Mouse (Mus musculus) hindbrain, embryonic 10.5 days (tissue): ENCODE data around the gene Ltbp4. TPM values are rescaled to one million over a fixed set of nuclear protein-coding genes. Genes with fewer than 3 reads are reported as not detected.

Source experiments
- DNase-seq: peaks from one replicate; pipeline ENCODE4 v3.0.0-alpha.2; 2017; ENCODE audit warnings: low spot score
- H3K27ac ChIP-seq: fragments of 300-500 bp; sonication (generic); 2 replicates; pipeline ENCODE4 v1.5.1; 2016; ENCODE audit warnings: mild to moderate bottlenecking, moderate library complexity
- H3K27me3 ChIP-seq: fragments of 300-500 bp; sonication (generic); 2 replicates; pipeline ENCODE4 v1.6.1; 2016; ENCODE audit warnings: mild to moderate bottlenecking; ENCODE audit not compliant: poor library complexity, insufficient read depth, severe bottlenecking
- H3K36me3 ChIP-seq: fragments of 300-500 bp; sonication (generic); 2 replicates; pipeline ENCODE4 v1.6.1; 2016; ENCODE audit warnings: mild to moderate bottlenecking, moderate library complexity
- H3K4me1 ChIP-seq: fragments of 300-500 bp; sonication (generic); replicated peaks from 2 replicates; pipeline ENCODE4 v1.6.1; 2016; ENCODE audit warnings: mild to moderate bottlenecking
- H3K4me3 ChIP-seq: fragments of 300-500 bp; sonication (generic); 2 replicates; pipeline ENCODE4 v1.5.1; 2016; ENCODE audit warnings: mild to moderate bottlenecking, moderate library complexity
- H3K9me3 ChIP-seq: fragments of 300-500 bp; sonication (generic); 2 replicates; pipeline ENCODE4 v1.6.1; 2016; ENCODE audit warnings: mild to moderate bottlenecking, moderate library complexity
- WGBS: fragments of 180-500 bp; shearing (Covaris S2); methylation state at CpG from one replicate; pipeline ENCODE4 v1.1.7; 2016; 5-methylcytosine and 5-hydroxymethylcytosine counted together
- polyA plus RNA-seq: library from polyadenylated mRNA; unstranded; fragments of >200 nt; fragmentation: Nextera tagmentation; extraction: Ambion mirVana; gene quantifications from 2 replicates; pipeline ENCODE4 v1.2.1, GENCODE M21; 2016

Gene Ltbp4
- polyA plus RNA-seq, 1 experiment from 2014 or later: 5.8 TPM

DNA sequence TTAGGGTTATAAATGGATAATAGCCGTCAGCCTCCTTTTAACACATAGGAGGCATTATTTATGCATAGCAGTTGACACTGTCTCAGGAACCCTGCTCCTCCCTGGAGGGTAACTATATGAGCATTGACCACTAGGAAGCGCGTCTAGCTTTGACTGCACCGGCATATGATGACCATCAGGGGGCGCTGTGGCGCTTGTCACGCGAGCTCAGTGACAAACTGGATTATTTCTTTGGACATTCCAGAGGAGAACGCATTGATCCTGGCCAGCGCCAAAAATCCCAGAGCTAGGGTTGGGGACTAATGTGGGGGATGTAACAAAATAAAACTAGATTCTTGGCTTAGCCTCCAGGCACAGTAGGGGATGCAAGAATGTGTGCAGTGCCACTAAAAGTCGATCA, 35.3 kb downstream of the Ltbp4 start:
- WGBS: 10% methylated on average over 11 of the region's 11 CpGs
- Histone ChIP-seq H3K27me3 (peaks cover 17% of the 10 kb centered on the region; the same call in 1 of the 2 replicates), H3K4me1 (peaks cover 8% of the 10 kb centered on the region; the same call in 1 of the 2 replicates), H3K36me3 (no peaks in the 10 kb centered on the region), H3K27ac (no peak overlapping the region), H3K4me3 (no peak overlapping the region), H3K9me3 (no peaks in the 10 kb centered on the region)
- DNase-seq: peak; percentile 69

- H3K9me3 ChIP-seq: no peaks in the 10 kb centered on the region
- WGBS: 83% methylated on average over 5 of the region's 5 CpGs
- no peak for DNase-seq
- H3K36me3 ChIP-seq: no peaks in the 10 kb centered on the region
- no peak overlapping the region for H3K27ac ChIP-seq
- no peaks in the 10 kb centered on the region for H3K4me1 ChIP-seq
- peaks cover 17% of the 10 kb centered on the region; the same call in 1 of the 2 replicates for H3K27me3 ChIP-seq
- no peak overlapping the region for H3K4me3 ChIP-seq
Measured at GRCm38 (mm10) chr7:27300801-27301200, 36.7 kb downstream of the Ltbp4 start.

GRCm38 (mm10) chr7:27300351-27300750, 37.1 kb downstream of the Ltbp4 start:
- H3K4me1 ChIP-seq: no peaks in the 10 kb centered on the region
- no peak overlapping the region for H3K27ac ChIP-seq
- H3K9me3 ChIP-seq: no peaks in the 10 kb centered on the region
- WGBS: 87% methylated on average over 4 of the region's 4 CpGs
- H3K4me3 ChIP-seq: no peak overlapping the region
- H3K27me3 ChIP-seq: peaks cover 15% of the 10 kb centered on the region; the same call in 1 of the 2 replicates
- H3K36me3 ChIP-seq: no peaks in the 10 kb centered on the region
- no peak for DNase-seq

DNA sequence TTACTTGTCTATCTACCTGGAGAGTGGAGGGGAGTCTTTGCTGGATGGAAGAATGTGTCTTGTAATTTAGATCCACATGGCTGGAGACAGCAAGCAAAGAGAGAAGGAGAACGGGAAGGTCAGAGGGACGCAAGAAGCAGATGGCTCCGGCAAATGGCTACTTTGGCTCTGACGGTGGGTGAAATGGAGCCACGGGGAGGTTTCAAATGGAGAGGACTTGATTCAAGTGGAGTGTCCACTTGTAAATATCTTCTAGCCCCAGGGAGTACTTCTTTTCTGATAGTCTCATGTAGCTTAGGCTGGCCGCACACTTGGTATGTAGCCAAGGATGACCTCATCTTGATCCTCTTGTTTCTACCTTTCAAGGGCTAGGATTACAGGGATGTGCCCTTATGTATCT, 38.7 kb downstream of the Ltbp4 start:
- H3K4me3 ChIP-seq: no peak overlapping the region
- WGBS: 91% methylated on average over 6 of the region's 6 CpGs
- H3K4me1 ChIP-seq: no peaks in the 10 kb centered on the region
- H3K9me3 ChIP-seq: 0 out of 2 replicates have a peak, but pooled peaks cover under 1% of the 10 kb centered on the region
- peaks cover 9% of the 10 kb centered on the region; the same call in 1 of the 2 replicates for H3K27me3 ChIP-seq
- no peak overlapping the region for H3K27ac ChIP-seq
- H3K36me3 ChIP-seq: no peaks in the 10 kb centered on the region
- no peak for DNase-seq

GRCm38 (mm10) chr7:27298033-27298610, 39.4 kb downstream of the Ltbp4 start:
- no peaks in the 10 kb centered on the region for H3K4me1 ChIP-seq
- WGBS: 86% methylated on average over 16 of the region's 16 CpGs
- H3K9me3 ChIP-seq: 0 out of 2 replicates have a peak, but pooled peaks cover 6% of the 10 kb centered on the region
- no peak overlapping the region for H3K27ac ChIP-seq
- H3K4me3 ChIP-seq: no peak overlapping the region
- H3K27me3 ChIP-seq: peaks cover 5% of the 10 kb centered on the region; the same call in 1 of the 2 replicates
- no peaks in the 10 kb centered on the region for H3K36me3 ChIP-seq
- DNase-seq: no peak

DNA sequence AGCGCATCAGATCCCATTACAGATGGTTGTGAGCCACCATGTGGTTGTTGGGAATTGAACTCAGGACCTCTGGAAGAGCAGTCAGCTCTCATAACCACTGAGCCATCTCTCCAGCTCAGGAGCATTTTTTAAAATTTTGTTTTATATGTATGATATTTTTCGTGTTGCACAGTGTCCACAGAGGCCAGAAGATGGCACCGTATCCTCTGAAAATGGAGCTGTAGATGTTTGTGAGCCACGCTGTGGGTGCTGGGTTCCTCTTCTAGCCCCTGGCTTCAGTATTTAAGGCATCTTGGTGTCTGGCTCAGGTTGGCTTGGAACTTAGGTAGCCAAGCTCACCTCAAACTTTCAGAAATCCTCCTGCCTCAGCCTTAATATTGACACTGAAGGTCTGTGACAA, 41.0 kb downstream of the Ltbp4 start:
- DNase-seq: no peak
- WGBS: 88% methylated on average over 4 of the region's 4 CpGs
- H3K4me1 ChIP-seq: no peaks in the 10 kb centered on the region
- H3K27ac ChIP-seq: no peak overlapping the region
- H3K4me3 ChIP-seq: no peak overlapping the region
- no peaks in the 10 kb centered on the region for H3K27me3 ChIP-seq
- 0 out of 2 replicates have a peak, but pooled peaks cover 6% of the 10 kb centered on the region for H3K9me3 ChIP-seq
- no peaks in the 10 kb centered on the region for H3K36me3 ChIP-seq

- Histone ChIP-seq H3K36me3 (no peaks in the 10 kb centered on the region), H3K4me3 (no peak overlapping the region), H3K4me1 (no peaks in the 10 kb centered on the region), H3K27me3 (no peaks in the 10 kb centered on the region), H3K9me3 (0 out of 2 replicates have a peak, but pooled peaks cover 6% of the 10 kb centered on the region), H3K27ac (no peak overlapping the region)
- WGBS: 92% methylated on average over 4 of the region's 4 CpGs
- no peak for DNase-seq
Measured at GRCm38 (mm10) chr7:27295956-27296355, 41.5 kb downstream of the Ltbp4 start.

DNA sequence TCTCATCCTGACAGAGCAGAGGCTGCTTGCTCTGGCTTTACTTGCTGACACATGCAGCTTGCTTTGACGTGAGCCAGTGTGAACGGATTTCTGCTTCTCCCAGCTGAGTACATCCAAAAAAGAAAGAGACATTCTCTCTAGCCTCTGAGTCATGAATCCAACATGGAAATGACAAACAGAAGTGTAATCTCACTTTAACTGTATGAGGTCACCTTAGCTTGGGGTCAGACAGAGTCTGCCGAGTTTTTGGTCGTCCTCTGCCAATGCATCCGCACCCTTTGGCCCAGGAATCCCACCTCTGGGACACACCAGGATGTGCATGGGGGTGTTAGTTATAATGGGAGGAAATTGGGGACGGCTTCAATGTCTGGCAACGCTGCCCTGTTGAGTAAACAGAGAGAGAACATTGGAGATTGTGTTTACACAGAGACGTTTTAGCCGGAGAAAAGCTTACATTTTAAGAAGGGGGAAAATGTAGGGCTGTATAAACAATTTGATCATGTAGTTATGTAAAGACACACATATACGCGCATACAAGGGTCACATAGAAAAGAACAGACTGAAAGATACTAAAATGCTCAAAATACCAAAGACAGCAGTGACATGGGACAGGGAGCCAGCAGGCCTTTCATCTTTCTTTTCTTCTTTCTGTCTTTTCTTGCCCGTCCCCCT, 45.6 kb downstream of the Ltbp4 start:
- no peaks in the 10 kb centered on the region for H3K36me3 ChIP-seq
- no peaks in the 10 kb centered on the region for H3K4me1 ChIP-seq
- H3K4me3 ChIP-seq: no peak overlapping the region
- 72% methylated on average over 12 of the region's 12 CpGs for WGBS
- H3K9me3 ChIP-seq: 0 out of 2 replicates have a peak, but pooled peaks cover 6% of the 10 kb centered on the region
- H3K27me3 ChIP-seq: peaks cover under 1% of the 10 kb centered on the region; the same call in 1 of the 2 replicates
- DNase-seq: no peak
- H3K27ac ChIP-seq: no peak overlapping the region

- H3K36me3 ChIP-seq: no peaks in the 10 kb centered on the region
- 67% methylated on average over 2 of the region's 2 CpGs for WGBS
Measured at GRCm38 (mm10) chr7:27290555-27290954, 46.9 kb downstream of the Ltbp4 start.

GRCm38 (mm10) chr7:27288732-27289131, 48.8 kb downstream of the Ltbp4 start:
- no peak overlapping the region for H3K27ac ChIP-seq
- H3K27me3 ChIP-seq: peaks cover 20% of the 10 kb centered on the region
- H3K36me3 ChIP-seq: no peaks in the 10 kb centered on the region
- 0 out of 2 replicates have a peak, but pooled peaks cover 4% of the 10 kb centered on the region for H3K9me3 ChIP-seq
- peaks cover 14% of the 10 kb centered on the region for H3K4me1 ChIP-seq
- WGBS: 89% methylated on average over 7 of the region's 7 CpGs
- DNase-seq: no peak
- no peak overlapping the region for H3K4me3 ChIP-seq

More at GRCm38 (mm10) chr7:27290555-27290954, 46.9 kb downstream of the Ltbp4 start:
- Histone ChIP-seq H3K27me3 (peaks cover 9% of the 10 kb centered on the region; the same call in 1 of the 2 replicates), H3K4me3 (no peak overlapping the region), H3K27ac (no peak overlapping the region), H3K9me3 (0 out of 2 replicates have a peak, but pooled peaks cover 6% of the 10 kb centered on the region), H3K4me1 (peaks cover 2% of the 10 kb centered on the region)
- no peak for DNase-seq

GRCm38 (mm10) chr7:27285698-27286066, 51.8 kb downstream of the Ltbp4 start:
- H3K4me1 ChIP-seq: peaks cover 14% of the 10 kb centered on the region
- peak overlapping the region; percentile 26 for H3K4me3 ChIP-seq
- H3K36me3 ChIP-seq: peaks cover 19% of the 10 kb centered on the region
- no peaks in the 10 kb centered on the region for H3K9me3 ChIP-seq
- peak overlapping the region; percentile 64; the same call in 1 of the 2 replicates for H3K27ac ChIP-seq
- peaks cover 20% of the 10 kb centered on the region for H3K27me3 ChIP-seq
- 5% methylated on average over 8 of the region's 8 CpGs for WGBS
- DNase-seq: peak; percentile 83

GRCm38 (mm10) chr7:27284865-27285697, 52.4 kb downstream of the Ltbp4 start:
- peaks cover 24% of the 10 kb centered on the region for H3K36me3 ChIP-seq
- peaks cover 14% of the 10 kb centered on the region for H3K4me1 ChIP-seq
- H3K27me3 ChIP-seq: peaks cover 20% of the 10 kb centered on the region
- DNase-seq: peak; percentile 63
- H3K4me3 ChIP-seq: peak overlapping the region; percentile 26
- no peaks in the 10 kb centered on the region for H3K9me3 ChIP-seq
- 2% methylated on average over 28 of the region's 28 CpGs for WGBS
- H3K27ac ChIP-seq: peak overlapping the region; percentile 64; the same call in 1 of the 2 replicates
